Mouse (Mus musculus) C2C12 (cell line): Measurements from ENCODE around the gene Veph1. TPM values are rescaled to one million over a fixed set of nuclear protein-coding genes. Genes with fewer than 3 reads are reported as not detected.
"Not testable (repeated sequence)": the region's sequence is repeated elsewhere in the genome, so short reads cannot be mapped to it uniquely, and the experiment has no call there.

Experiments
- H3K27me3 ChIP-seq: one replicate; pipeline ENCODE4 v1.6.1; 2011; ENCODE audit not compliant: control insufficient read depth, insufficient read depth, insufficient read length
- H3K36me3 ChIP-seq: one replicate; pipeline ENCODE4 v1.6.1; 2011; ENCODE audit not compliant: control insufficient read depth, insufficient read depth
- H3K4me3 ChIP-seq: one replicate; pipeline ENCODE4 v1.5.1; 2011; ENCODE audit warnings: mild to moderate bottlenecking, control low read depth; ENCODE audit not compliant: poor library complexity, insufficient read depth, severe bottlenecking
- H3K79me2 ChIP-seq: one replicate; pipeline ENCODE4 v1.6.1; 2011; ENCODE audit not compliant: control insufficient read depth, insufficient read depth
- H3K79me3 ChIP-seq: one replicate; pipeline ENCODE4 v1.6.1; 2011; ENCODE audit warnings: low read depth, control low read depth
- H3ac ChIP-seq: one replicate; pipeline ENCODE3; 2011; ENCODE audit warnings: low read depth; ENCODE audit not compliant: control insufficient read depth, insufficient read length
- CEBPB ChIP-seq: IDR thresholded peaks from one replicate; pipeline ENCODE4 v1.6.1; 2011; ENCODE audit warnings: low read depth, mild to moderate bottlenecking, control low read depth, moderate library complexity
- CTCF ChIP-seq: IDR thresholded peaks from one replicate; pipeline ENCODE4 v1.5.1; 2011; ENCODE audit not compliant: control insufficient read depth, insufficient read depth, insufficient read length
- FOSL1 ChIP-seq: IDR thresholded peaks from one replicate; pipeline ENCODE4 v1.8.0; 2011; ENCODE audit warnings: mild to moderate bottlenecking, low read length; ENCODE audit not compliant: poor library complexity, insufficient read depth, severe bottlenecking
- MAX ChIP-seq: IDR thresholded peaks from one replicate; pipeline ENCODE4 v1.6.1; 2011; ENCODE audit warnings: mild to moderate bottlenecking, control low read depth
- MYOD1 ChIP-seq: IDR thresholded peaks from one replicate; pipeline ENCODE4 v1.6.1; 2011; ENCODE audit warnings: low read depth; ENCODE audit not compliant: control insufficient read depth, insufficient read length
- MYOG ChIP-seq: IDR thresholded peaks from one replicate; pipeline ENCODE4 v1.6.1; 2011; ENCODE audit not compliant: control insufficient read depth, insufficient read length; ENCODE audit errors: extremely low read depth
- USF1 ChIP-seq: IDR thresholded peaks from one replicate; pipeline ENCODE4 v1.6.1; 2011; ENCODE audit warnings: low read depth, mild to moderate bottlenecking, control low read depth, moderate library complexity
- polyA plus RNA-seq: library from polyadenylated mRNA; unstranded; fragments of >200 nt; fragmentation: generic; extraction: Trizol; gene quantifications from one replicate; pipeline ENCODE4 v1.2.1, GENCODE M21; 2012; ENCODE audit warnings: missing spikeins

The Veph1 gene
- polyA plus RNA-seq, 1 experiment: not detected

- not testable (repeated sequence) for H3ac ChIP-seq, H3K4me3 ChIP-seq
- peak; percentile 45 for TF ChIP-seq CTCF
Observed at GRCm38 (mm10) chr3:66236234-66236871, 60.3 kb downstream of the Veph1 start.

DNA sequence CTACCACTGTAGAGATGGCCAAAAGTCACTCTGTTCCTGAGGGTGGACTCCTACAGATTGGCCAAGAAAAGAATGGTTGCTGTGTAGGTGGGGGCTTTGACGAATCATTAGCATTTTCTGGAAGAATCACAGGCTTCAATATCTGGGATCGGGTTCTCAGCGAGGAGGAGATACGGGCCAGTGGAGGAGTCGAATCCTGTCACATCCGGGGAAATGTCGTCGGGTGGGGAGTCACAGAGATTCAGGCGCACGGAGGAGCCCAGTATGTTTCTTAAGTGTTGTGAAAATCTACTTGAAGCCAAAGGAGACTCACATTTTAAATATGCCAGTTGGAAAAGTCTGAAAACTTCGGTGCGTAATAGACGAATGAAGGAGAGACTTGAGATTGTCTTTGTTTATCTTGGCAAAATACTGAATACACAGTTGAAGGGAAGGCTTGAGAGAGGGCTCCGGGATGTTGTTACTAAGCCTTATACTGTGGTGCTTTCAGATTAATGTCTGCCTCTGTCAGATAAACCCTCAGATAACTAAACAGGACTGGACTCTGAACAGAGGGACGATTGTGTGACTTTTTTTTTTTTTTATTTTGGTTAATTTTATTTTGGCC is 71.6 kb downstream of the Veph1 start:
- Histone ChIP-seq H3K79me3 (no peaks in the 10 kb centered on the region), H3K36me3 (no peaks in the 10 kb centered on the region), H3ac (no peak overlapping the region), H3K79me2 (no peaks in the 10 kb centered on the region), H3K27me3 (no peaks in the 10 kb centered on the region), H3K4me3 (no peak overlapping the region)
- no peak for TF ChIP-seq MYOD1

More at GRCm38 (mm10) chr3:66236234-66236871, 60.3 kb downstream of the Veph1 start:
- not testable (repeated sequence) for H3K79me2 ChIP-seq, H3K27me3 ChIP-seq, H3K36me3 ChIP-seq, H3K79me3 ChIP-seq

- Histone ChIP-seq H3K79me3 (no peaks in the 10 kb centered on the region), H3ac (no peak overlapping the region), H3K27me3 (no peaks in the 10 kb centered on the region), H3K4me3 (no peak overlapping the region), H3K79me2 (no peaks in the 10 kb centered on the region), H3K36me3 (no peaks in the 10 kb centered on the region)
- TF ChIP-seq CTCF (no peak), MYOG (no peak), MYOD1 (no peak), CEBPB (no peak), USF1 (no peak), FOSL1 (no peak), MAX (no peak)
Observed at GRCm38 (mm10) chr3:66221243-66221611, 75.4 kb downstream of the Veph1 start.

DNA sequence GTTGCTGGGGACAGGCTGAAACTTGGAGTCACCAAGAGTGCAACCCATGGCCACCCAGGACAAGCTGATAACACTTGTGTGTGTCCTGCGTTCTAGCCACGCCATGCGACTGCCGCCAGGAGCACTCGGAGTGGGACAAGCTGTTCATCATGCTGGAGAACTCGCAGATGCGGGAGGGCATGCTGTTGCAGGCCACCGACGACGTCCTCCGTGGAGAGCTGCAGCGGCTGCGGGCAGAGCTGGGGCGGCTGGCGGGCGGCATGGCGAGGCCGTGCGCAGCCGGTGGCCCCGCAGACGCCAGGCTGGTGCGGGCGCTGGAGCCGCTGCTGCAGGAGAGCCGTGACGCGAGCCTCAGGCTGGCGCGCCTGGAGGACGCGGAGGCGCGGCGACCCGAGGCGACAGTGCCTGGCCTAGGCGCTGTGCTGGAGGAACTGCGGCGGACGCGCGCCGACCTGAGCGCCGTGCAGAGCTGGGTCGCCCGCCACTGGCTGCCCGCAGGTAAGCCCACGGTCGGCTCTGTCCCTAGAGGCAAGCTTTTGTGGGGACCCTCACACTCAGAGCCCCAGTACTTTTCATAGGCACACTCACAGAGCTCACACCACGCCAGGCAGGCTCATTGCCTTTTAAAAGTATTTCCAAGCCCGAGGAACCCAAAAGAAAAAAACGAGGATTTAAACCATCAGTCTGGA is 75.9 kb downstream of the Veph1 start:
- Histone ChIP-seq H3K79me3 (no peaks in the 10 kb centered on the region), H3ac (peak overlapping the region; percentile 1), H3K36me3 (no peaks in the 10 kb centered on the region), H3K27me3 (no peaks in the 10 kb centered on the region), H3K4me3 (no peak overlapping the region), H3K79me2 (no peaks in the 10 kb centered on the region)
- TF ChIP-seq CTCF: no peak
- TF ChIP-seq MYOD1: no peak
- TF ChIP-seq MYOG: no peak
- TF ChIP-seq MAX: no peak
- TF ChIP-seq USF1: no peak
- TF ChIP-seq CEBPB: no peak
- TF ChIP-seq FOSL1: no peak

DNA sequence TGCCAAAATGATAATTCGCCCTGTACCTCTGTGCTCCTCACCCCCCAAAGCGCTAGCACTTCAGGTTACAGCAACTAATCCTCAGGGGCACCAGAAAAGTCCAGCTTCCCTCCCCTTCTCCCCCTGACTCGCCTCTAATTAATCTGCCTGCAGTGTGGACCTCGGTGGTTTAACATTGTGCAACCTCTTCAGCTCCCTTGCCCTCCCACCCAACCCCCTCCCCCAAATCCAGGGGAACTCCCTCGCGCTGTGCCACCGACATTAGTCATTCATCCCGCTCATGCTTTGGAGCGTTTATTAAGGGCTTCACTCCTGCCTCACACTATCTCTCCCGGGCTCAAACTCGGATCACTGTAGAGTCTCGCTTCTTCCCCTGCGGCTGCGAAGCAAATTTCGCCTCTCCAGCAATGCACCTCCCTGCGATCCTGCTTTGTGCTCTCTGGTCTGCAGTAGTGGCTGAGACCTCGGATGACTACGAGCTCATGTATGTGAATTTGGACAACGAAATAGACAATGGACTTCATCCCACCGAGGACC is 76.9 kb downstream of the Veph1 start, which contains the start of gene Ptx3:
TSS of gene Ptx3 (plus strand) at position 256 of the 537 bp plus-strand sequence.
- TF ChIP-seq MAX (no peak), CTCF (no peak)
- H3ac ChIP-seq: peak within 1 kb of the TSS; percentile 1
- no peaks in the 10 kb centered on the region for H3K36me3 ChIP-seq
- H3K79me3 ChIP-seq: no peaks in the 10 kb centered on the region
- H3K4me3 ChIP-seq: no peak within 1 kb of the TSS
- no peaks in the 10 kb centered on the region for H3K27me3 ChIP-seq
- H3K79me2 ChIP-seq: no peaks in the 10 kb centered on the region

- TF ChIP-seq USF1 (no peak), MYOD1 (no peak), CEBPB (peak; percentile 48)
Observed at GRCm38 (mm10) chr3:66215759-66216158, 80.9 kb downstream of the Veph1 start.

More at GRCm38 (mm10) chr3:66215759-66216158, 80.9 kb downstream of the Veph1 start:
- H3K27me3 ChIP-seq: no peaks in the 10 kb centered on the region
- no peak overlapping the region for H3K4me3 ChIP-seq
- H3ac ChIP-seq: no peak overlapping the region
- H3K79me3 ChIP-seq: no peaks in the 10 kb centered on the region
- no peaks in the 10 kb centered on the region for H3K36me3 ChIP-seq
- H3K79me2 ChIP-seq: no peaks in the 10 kb centered on the region
